Mouse (Mus musculus) layer of hippocampus, adult 11-12 months (tissue): ENCODE results near the gene Card10.

Experiments
- DNase-seq: peaks from one replicate; pipeline ENCODE4 v3.0.0; 2022; ENCODE audit warnings: low spot score

Card10 gene

GRCm38 (mm10) chr15:78834233-78835005 lies 31.6 kb upstream of the Card10 start:
- no peak for DNase-seq

GRCm38 (mm10) chr15:78833582-78833981 lies 30.7 kb upstream of the Card10 start:
- no peak for DNase-seq

GRCm38 (mm10) chr15:78832701-78833123 lies 29.9 kb upstream of the Card10 start:
- DNase-seq: peak; percentile 75

GRCm38 (mm10) chr15:78831720-78832657 lies 29.1 kb upstream of the Card10 start:
- no peak for DNase-seq

GRCm38 (mm10) chr15:78830742-78831719 lies 28.2 kb upstream of the Card10 start:
- DNase-seq: no peak

- DNase-seq: no peak
Observed at GRCm38 (mm10) chr15:78829636-78830035, 26.8 kb upstream of the Card10 start.

GRCm38 (mm10) chr15:78828315-78828714 lies 25.5 kb upstream of the Card10 start:
- DNase-seq: no peak

- peak; percentile 78 for DNase-seq
Observed at GRCm38 (mm10) chr15:78826213-78827204, 23.7 kb upstream of the Card10 start.

- no peak for DNase-seq
Observed at GRCm38 (mm10) chr15:78816074-78816391, 13.2 kb upstream of the Card10 start.

GRCm38 (mm10) chr15:78815314-78816073 lies 12.7 kb upstream of the Card10 start:
- no peak for DNase-seq

GRCm38 (mm10) chr15:78813603-78814002 lies 10.8 kb upstream of the Card10 start:
- no peak for DNase-seq

GRCm38 (mm10) chr15:78810146-78810545 lies 7.3 kb upstream of the Card10 start:
- no peak for DNase-seq

GRCm38 (mm10) chr15:78809739-78810138 lies 6.9 kb upstream of the Card10 start:
- no peak for DNase-seq

GRCm38 (mm10) chr15:78808980-78809379 lies 6.1 kb upstream of the Card10 start:
- DNase-seq: no peak

GRCm38 (mm10) chr15:78807141-78807540 lies 4.3 kb upstream of the Card10 start:
- DNase-seq: no peak

GRCm38 (mm10) chr15:78806614-78807013 lies 3.8 kb upstream of the Card10 start:
- no peak for DNase-seq

- DNase-seq: no peak
Observed at GRCm38 (mm10) chr15:78805351-78805750, 2.5 kb upstream of the Card10 start.

- no peak for DNase-seq
Observed at GRCm38 (mm10) chr15:78804326-78804725, 1.5 kb upstream of the Card10 start.

GRCm38 (mm10) chr15:78803499-78803900 lies 658 bp upstream of the Card10 start:
- DNase-seq: no peak
